Mouse (Mus musculus) embryo, embryonic 9.5 days (tissue): ENCODE measurements around the gene Timm50.

Experiments used
- DNase-seq: peaks from one replicate; pipeline ENCODE4 v3.0.0-alpha.2; 2017; ENCODE audit errors: extremely low spot score

Gene Timm50

GRCm38 (mm10) chr7:28268576-28268975, 43.3 kb downstream of the Timm50 start:
- no peak for DNase-seq

- peak; percentile 72 for DNase-seq
Measured at GRCm38 (mm10) chr7:28268042-28268531, 43.8 kb downstream of the Timm50 start.

- peak; percentile 81 for DNase-seq
Measured at GRCm38 (mm10) chr7:28267129-28268041, 44.5 kb downstream of the Timm50 start, which contains the start of gene Eid2. TSS of gene Eid2 (plus strand) at chr7:28267881.

GRCm38 (mm10) chr7:28265391-28265790, 46.5 kb downstream of the Timm50 start:
- no peak for DNase-seq

DNA sequence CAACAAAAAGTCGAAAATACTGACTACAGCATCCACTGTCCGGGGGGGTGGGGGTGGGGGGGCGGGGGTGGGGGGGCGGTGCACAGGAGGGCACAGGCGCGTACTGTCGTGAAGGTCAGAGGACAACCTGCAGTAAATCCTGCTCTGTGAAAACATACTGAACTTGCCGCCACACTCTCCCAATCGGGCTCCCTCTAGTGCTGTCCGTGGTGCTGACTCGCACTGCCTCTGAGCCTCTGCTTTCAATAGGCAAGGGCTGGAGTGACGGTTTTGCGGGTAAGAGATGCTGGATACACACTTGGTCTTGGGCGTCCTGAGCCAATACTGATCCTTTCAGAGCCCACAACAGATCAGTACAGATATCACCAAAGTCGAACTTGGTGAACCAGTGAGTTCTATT, 48.1 kb downstream of the Timm50 start:
- peak; percentile 72 for DNase-seq

DNA sequence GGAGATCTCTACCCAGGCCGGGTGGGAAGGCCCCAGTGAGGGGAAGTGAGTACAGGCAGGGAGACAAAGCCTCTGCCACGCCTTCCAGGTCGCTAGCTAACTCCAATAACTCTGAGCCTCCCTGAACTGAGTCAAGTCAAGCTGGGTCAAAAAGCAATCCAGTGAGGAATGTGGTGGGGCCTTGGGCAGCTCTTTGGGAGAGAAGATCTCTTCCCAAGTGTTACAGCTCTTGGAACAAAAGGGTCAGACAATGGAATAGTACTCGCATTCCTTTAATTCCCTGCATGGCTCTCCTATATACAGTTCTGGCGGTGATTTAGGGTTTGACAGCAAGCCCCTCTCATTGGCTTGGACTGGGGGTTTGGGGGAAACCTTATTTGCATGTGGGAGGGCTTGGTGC, 49.0 kb downstream of the Timm50 start:
- DNase-seq: no peak
